Mouse (Mus musculus) ES-Bruce4 (cell line): ENCODE results near the gene Smg9. TPM values are rescaled to one million over a fixed set of nuclear protein-coding genes. Genes with fewer than 3 reads are reported as not detected.

Source experiments
- H3K27ac ChIP-seq: 2 replicates; pipeline ENCODE4 v1.5.1; 2012; ENCODE audit warnings: low read length, inconsistent platforms; ENCODE audit not compliant: insufficient read depth
- H3K27me3 ChIP-seq: 2 replicates; pipeline ENCODE4 v1.6.1; 2012; ENCODE audit warnings: mild to moderate bottlenecking, low read length, inconsistent platforms; ENCODE audit not compliant: control insufficient read depth, poor library complexity, insufficient read depth, severe bottlenecking
- H3K36me3 ChIP-seq: 2 replicates; pipeline ENCODE4 v1.6.1; 2012; ENCODE audit warnings: inconsistent platforms, mild to moderate bottlenecking, low read length, moderate library complexity; ENCODE audit not compliant: control insufficient read depth, poor library complexity, insufficient read depth, severe bottlenecking
- H3K4me1 ChIP-seq: one replicate; pipeline ENCODE4 v1.8.1; 2011; ENCODE audit warnings: low read length; ENCODE audit not compliant: control insufficient read depth, insufficient read depth
- H3K4me3 ChIP-seq: 2 replicates; pipeline ENCODE4 v1.5.1; 2011; ENCODE audit warnings: low read depth, mild to moderate bottlenecking, low read length
- H3K9ac ChIP-seq: 2 replicates; pipeline ENCODE4 v1.6.1; 2012; ENCODE audit warnings: low read depth, mild to moderate bottlenecking, inconsistent platforms; ENCODE audit not compliant: poor library complexity, severe bottlenecking
- H3K9me3 ChIP-seq: replicated peaks from 2 replicates; pipeline ENCODE4 v1.6.1; 2012; ENCODE audit warnings: mild to moderate bottlenecking, low read length, inconsistent platforms; ENCODE audit not compliant: control insufficient read depth, poor library complexity, insufficient read depth, severe bottlenecking
- CTCF ChIP-seq: IDR thresholded peaks from one replicate; pipeline ENCODE4 v1.8.1; 2011; ENCODE audit warnings: low read depth, low read length
- EP300 ChIP-seq: IDR thresholded peaks from 2 replicates; pipeline ENCODE4 v1.6.1; 2011; ENCODE audit warnings: low read depth, low read length; ENCODE audit not compliant: insufficient read depth
- POLR2A ChIP-seq: IDR thresholded peaks from one replicate; pipeline ENCODE4 v1.8.1; 2011; ENCODE audit warnings: low read length; ENCODE audit not compliant: insufficient read depth
- polyA plus RNA-seq: library from polyadenylated mRNA; stranded (reverse); fragments of >200 nt; gene quantifications from 2 replicates; pipeline ENCODE4 v1.2.4, GENCODE M21; 2011; ENCODE audit warnings: low read depth; ENCODE audit not compliant: missing spikeins, insufficient read depth, insufficient read length

The Smg9 gene
- polyA plus RNA-seq, 1 experiment, result 25.5 TPM

DNA sequence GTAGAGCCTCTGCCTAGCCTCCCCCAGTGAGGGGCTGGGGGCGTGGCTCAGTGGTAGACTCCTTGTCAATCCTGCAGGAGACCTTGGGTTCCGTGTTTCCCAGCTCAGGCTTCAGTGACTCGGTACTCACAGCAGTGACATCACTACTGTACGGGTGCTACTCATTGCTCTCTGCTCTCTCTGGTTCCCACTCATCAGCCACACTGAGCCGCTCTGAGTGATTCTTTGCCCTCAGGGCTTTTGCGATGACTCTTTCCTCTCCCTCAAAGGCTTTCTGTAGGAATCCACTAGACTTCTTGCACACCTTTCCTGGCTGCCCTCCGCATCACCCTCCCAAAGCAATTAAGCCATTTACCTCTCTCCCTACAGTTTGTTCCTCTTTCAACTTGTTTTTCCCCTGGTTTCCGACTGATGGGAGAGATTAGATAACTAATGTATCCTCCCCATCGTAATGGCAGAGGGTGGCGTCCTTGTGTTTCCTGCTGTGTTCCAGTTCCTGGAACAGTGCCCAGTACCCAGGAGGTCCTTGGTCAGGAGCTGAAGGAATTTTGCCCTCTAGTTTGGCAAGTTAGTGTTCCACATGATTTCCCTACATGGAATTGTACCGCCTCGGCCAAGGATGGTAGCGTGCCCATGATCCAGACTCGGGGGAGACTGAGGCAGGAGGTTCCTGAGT, 62.1 kb downstream of the Smg9 start:
- Histone ChIP-seq H3K9ac (no peak overlapping the region), H3K27ac (peak overlapping the region; percentile 65)
- TF ChIP-seq POLR2A, result no peak
- no peak for TF ChIP-seq EP300
- no peak for TF ChIP-seq CTCF

DNA sequence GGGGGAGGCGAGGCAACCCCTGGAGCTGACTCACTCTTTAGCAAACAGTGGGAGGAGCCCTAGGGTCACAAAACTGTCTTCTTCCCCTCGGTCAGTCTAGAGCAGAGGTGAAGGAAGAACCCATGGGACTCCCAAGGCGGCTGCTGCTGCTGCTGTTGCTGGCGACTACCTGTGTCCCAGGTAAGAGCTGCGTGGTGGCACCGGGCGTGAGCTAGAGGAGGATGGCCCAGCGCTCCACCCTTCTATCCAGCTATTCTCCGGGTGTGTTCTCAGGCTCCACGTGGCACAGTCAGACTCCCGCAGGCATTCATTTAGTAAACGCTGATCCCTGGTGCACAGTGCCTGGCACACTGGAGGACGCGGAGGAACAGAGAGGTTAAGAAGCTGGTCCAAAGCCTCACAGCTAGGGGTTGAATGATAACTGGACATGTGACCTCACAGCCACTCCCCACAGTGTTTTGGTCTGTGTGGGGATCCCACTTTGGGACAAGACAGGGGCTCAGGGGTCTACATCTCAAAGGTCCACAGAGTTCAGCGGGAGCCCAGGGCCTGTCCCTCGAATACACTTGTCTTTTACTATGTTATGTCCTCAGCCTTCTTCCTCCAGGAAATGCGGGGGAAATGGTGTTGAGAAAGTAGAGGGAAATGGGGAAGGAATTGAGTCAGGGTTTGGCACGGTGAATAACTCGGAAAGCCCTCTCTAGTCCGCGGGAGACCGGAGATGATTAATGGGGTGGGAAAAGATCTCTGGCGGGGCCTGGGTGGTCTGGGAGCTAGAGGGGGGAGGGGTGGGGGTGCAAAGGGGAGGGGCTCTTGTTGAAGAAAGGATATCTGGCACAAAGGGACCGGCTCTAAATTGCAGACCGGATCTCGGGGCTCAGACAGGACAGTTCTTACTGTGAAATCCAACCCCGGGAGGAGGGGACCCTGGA, 63.2 kb downstream of the Smg9 start, which contains the start of gene Plaur:
Gene Plaur, plus strand, starts transcription at position 97 of the 932 bp plus-strand sequence.
- H3K27ac ChIP-seq, result peak within 1 kb of the TSS; percentile 65
- H3K9me3 ChIP-seq, result no peaks in the 10 kb centered on the region
- peak within 1 kb of the TSS; percentile 84 for H3K4me3 ChIP-seq
- peak within 1 kb of the TSS; percentile 51 for H3K9ac ChIP-seq
- TF ChIP-seq POLR2A (no peak), CTCF (no peak), EP300 (no peak)
- H3K36me3 ChIP-seq, result peaks cover 10% of the 10 kb centered on the region; the same call in 1 of the 2 replicates
- no peaks in the 10 kb centered on the region for H3K27me3 ChIP-seq
- peaks cover 4% of the 10 kb centered on the region for H3K4me1 ChIP-seq

More for the DNA sequence above, 62.1 kb downstream of the Smg9 start:
- Histone ChIP-seq H3K4me1 (peaks cover 4% of the 10 kb centered on the region), H3K4me3 (no peak overlapping the region), H3K27me3 (no peaks in the 10 kb centered on the region), H3K9me3 (no peaks in the 10 kb centered on the region), H3K36me3 (no peaks in the 10 kb centered on the region)

DNA sequence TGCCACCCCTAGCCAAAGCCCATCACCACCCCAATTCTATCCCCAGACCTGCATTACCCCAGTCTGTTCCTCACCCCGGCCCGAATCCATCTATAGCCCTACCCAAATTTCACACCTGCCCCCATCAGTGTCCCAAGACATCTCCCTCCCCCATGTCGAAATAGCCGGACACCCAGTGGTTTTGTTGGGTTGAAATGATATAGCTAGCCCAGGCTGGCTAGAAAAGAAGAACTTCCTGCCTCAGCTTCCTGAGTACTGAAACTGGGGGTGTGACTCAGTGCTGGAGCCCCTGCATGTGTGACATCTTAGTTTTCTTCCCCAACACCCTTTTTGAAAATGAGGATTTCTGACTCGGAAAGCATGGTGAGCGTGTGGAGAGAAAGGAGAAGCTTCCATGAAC, 67.4 kb downstream of the Smg9 start:
- TF ChIP-seq CTCF, result no peak
- TF ChIP-seq POLR2A, result no peak
- no peak for TF ChIP-seq EP300
- no peaks in the 10 kb centered on the region for H3K9me3 ChIP-seq
- peaks cover 2% of the 10 kb centered on the region for H3K4me1 ChIP-seq

GRCm38 (mm10) chr7:24467886-24468285, 68.5 kb downstream of the Smg9 start:
- Histone ChIP-seq H3K9me3 (no peaks in the 10 kb centered on the region), H3K9ac (no peak overlapping the region), H3K27ac (no peak overlapping the region), H3K4me1 (peaks cover 2% of the 10 kb centered on the region), H3K4me3 (no peak overlapping the region), H3K27me3 (no peaks in the 10 kb centered on the region), H3K36me3 (peaks cover 18% of the 10 kb centered on the region)
- TF ChIP-seq EP300, result no peak
- TF ChIP-seq CTCF, result no peak
- TF ChIP-seq POLR2A, result no peak

More for the DNA sequence above, 67.4 kb downstream of the Smg9 start:
- peaks cover 18% of the 10 kb centered on the region for H3K36me3 ChIP-seq
- H3K9ac ChIP-seq, result no peak overlapping the region
- H3K27ac ChIP-seq, result no peak overlapping the region
- H3K4me3 ChIP-seq, result no peak overlapping the region
- H3K27me3 ChIP-seq, result no peaks in the 10 kb centered on the region

DNA sequence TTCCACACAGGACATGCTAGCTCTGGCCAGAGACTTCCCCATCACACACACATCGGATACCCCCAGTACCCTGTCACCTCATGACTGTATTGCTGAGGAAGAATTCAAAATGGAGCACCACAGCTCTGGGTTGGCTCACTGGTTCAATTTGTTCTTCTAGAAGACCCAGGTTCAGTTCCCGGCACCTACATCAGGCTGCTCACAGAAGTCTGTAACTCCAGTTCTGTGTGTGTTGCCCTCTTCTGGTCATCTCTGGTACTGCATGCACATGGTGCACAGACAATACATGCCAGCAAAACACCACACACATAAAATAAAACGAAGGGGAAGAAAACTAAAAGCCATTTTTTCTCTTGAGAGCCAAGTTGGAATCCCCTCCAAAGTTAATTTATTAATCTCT, 69.7 kb downstream of the Smg9 start:
- H3K36me3 ChIP-seq, result peaks cover 18% of the 10 kb centered on the region
- no peak overlapping the region for H3K27ac ChIP-seq
- peaks cover 2% of the 10 kb centered on the region for H3K4me1 ChIP-seq
- H3K9ac ChIP-seq, result no peak overlapping the region
- H3K27me3 ChIP-seq, result no peaks in the 10 kb centered on the region
- TF ChIP-seq CTCF (peak; percentile 45), POLR2A (no peak), EP300 (no peak)
- no peaks in the 10 kb centered on the region for H3K9me3 ChIP-seq
- H3K4me3 ChIP-seq, result no peak overlapping the region
